Mouse (Mus musculus) stomach, embryonic 16.5 days (tissue): ENCODE data around the gene Dpep3. TPM values are rescaled to one million over a fixed set of nuclear protein-coding genes. Genes with fewer than 3 reads are reported as not detected.
"Not testable (repeated sequence)": the region's sequence is repeated elsewhere in the genome, so short reads cannot be mapped to it uniquely, and the experiment has no call there.

Source experiments
- ATAC-seq: fragments of 200-750 bp; cut with Nextera tagmentation; 2 replicates; pipeline ENCODE4 v1.8.0; 2017; ENCODE audit warnings: moderate number of reproducible peaks, moderate TSS enrichment; ENCODE audit not compliant: insufficient read depth, low FRiP score
- H3K27ac ChIP-seq: fragments of 300-500 bp; sonication (generic); 2 replicates; pipeline ENCODE4 v1.5.1; 2014; ENCODE audit warnings: low read length
- H3K27me3 ChIP-seq: fragments of 300-500 bp; sonication (generic); 2 replicates; pipeline ENCODE4 v1.6.1; 2014; ENCODE audit warnings: low read length, control low read depth, mixed read lengths; ENCODE audit not compliant: control insufficient read depth, insufficient read depth
- H3K36me3 ChIP-seq: fragments of 300-500 bp; sonication (generic); 2 replicates; pipeline ENCODE4 v1.6.1; 2014; ENCODE audit warnings: low read length; ENCODE audit not compliant: control insufficient read depth, insufficient read depth
- H3K4me1 ChIP-seq: fragments of 300-500 bp; sonication (generic); 2 replicates; pipeline ENCODE4 v1.6.1; 2014; ENCODE audit warnings: low read length, control low read depth, mixed read lengths; ENCODE audit not compliant: control insufficient read depth, insufficient read depth
- H3K4me2 ChIP-seq: fragments of 300-500 bp; sonication (generic); 2 replicates; pipeline ENCODE4 v1.6.1; 2014; ENCODE audit warnings: low read depth, low read length, mixed read lengths
- H3K4me3 ChIP-seq: fragments of 300-500 bp; sonication (generic); replicated peaks from 2 replicates; pipeline ENCODE4 v1.5.1; 2014; ENCODE audit warnings: mild to moderate bottlenecking, low read length
- H3K9ac ChIP-seq: fragments of 300-500 bp; sonication (generic); 2 replicates; pipeline ENCODE4 v1.6.1; 2014; ENCODE audit warnings: low read length
- H3K9me3 ChIP-seq: fragments of 300-500 bp; sonication (generic); replicated peaks from 2 replicates; pipeline ENCODE4 v1.6.1; 2016; ENCODE audit warnings: low read length, control low read depth; ENCODE audit not compliant: control insufficient read depth
- WGBS: fragments of 180-500 bp; shearing (Covaris S2); extraction: QIAGEN DNeasy Blood & Tissue Kit; methylation state at CpG from one replicate; pipeline ENCODE4 v1.1.7; 2014; 5-methylcytosine and 5-hydroxymethylcytosine counted together
- polyA plus RNA-seq: library from polyadenylated mRNA; unstranded; fragments of >200 nt; fragmentation: Nextera tagmentation; extraction: Ambion mirVana; gene quantifications from 2 replicates; pipeline ENCODE4 v1.2.1, GENCODE M21; 2015

Dpep3 gene
- polyA plus RNA-seq, result not detected in 2 replicates

DNA sequence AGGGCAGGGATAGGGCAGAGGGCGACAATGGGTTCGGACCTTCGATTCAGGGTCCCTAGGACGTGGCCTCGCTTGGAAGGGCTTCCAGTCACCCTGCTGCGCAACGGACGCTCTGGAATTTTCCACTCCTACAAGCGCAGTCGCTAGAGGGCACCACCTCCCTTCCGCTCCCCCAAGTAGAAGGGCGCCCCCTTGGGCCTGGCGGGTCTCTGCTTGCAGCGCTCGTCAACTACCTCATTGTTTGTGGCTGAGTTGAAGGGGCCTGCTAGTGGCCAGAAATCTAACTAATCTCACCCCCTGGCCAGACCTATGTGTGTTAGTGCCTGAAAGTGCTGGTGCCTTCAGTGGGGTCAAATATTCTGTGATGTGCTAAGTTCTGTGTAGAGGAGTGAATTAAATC is at the start of gene Dpep3:
Gene Dpep3 (minus strand): TSS at position 105 of the 400 bp plus-strand sequence.
- Histone ChIP-seq H3K4me1 (no peaks in the 10 kb centered on the region), H3K9ac (no peak within 1 kb of the TSS), H3K9me3 (no peaks in the 10 kb centered on the region), H3K4me3 (no peak within 1 kb of the TSS), H3K27ac (no peak within 1 kb of the TSS), H3K36me3 (no peaks in the 10 kb centered on the region), H3K4me2 (no peak within 1 kb of the TSS), H3K27me3 (no peaks in the 10 kb centered on the region)
- 88% methylated on average over 15 of the region's 15 CpGs for WGBS
- ATAC-seq, result no peak

DNA sequence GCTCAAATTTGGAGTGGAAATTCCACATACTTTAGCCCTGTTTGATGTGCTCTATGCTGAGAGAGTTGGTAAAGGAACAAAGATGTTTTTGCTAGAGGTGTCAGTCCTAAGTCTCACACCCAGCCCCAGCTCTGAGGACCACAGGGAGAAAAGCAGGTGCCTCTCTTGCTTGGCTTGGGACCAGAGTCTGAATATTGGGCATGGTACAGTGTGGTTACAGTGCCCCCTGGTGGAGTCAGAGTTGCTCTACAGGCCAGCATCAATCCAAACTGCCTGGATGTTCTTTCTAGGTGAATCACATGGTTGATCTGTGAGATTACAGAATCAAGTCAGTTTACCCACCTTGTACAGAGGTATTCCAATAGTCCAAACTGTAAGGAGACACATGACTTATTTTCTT is 43.3 kb upstream of the Dpep3 start:
- H3K9ac ChIP-seq, result no peak overlapping the region
- no peak overlapping the region for H3K27ac ChIP-seq
- no peaks in the 10 kb centered on the region for H3K27me3 ChIP-seq
- H3K4me2 ChIP-seq, result no peak overlapping the region
- H3K36me3 ChIP-seq, result 0 out of 2 replicates have a peak, but pooled peaks cover 3% of the 10 kb centered on the region
- H3K4me3 ChIP-seq, result no peak overlapping the region
- no peaks in the 10 kb centered on the region for H3K4me1 ChIP-seq
- H3K9me3 ChIP-seq, result no peaks in the 10 kb centered on the region
- ATAC-seq, result peak; percentile 29; the same call in 1 of the 2 replicates

DNA sequence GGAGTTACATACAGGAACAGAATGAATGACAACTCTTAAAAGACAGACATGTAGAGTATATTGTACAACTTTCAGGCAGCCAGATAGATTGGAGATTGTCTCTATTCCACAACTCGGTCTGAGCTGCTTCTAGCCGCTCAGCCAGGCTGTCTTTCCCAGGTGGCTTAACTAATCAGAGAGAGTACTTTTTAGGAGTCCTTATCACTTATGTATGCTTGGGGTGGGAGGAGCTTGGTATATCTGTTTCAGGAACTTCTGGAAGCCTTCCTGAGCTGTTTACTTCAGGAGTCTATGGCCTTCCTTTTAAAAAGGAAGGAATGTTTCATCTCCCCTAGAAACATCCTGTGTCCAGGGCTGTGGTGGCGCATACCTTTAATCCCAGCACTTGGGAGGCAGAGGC is 38.8 kb upstream of the Dpep3 start:
- H3K4me2 ChIP-seq, result no peak overlapping the region
- H3K9ac ChIP-seq, result no peak overlapping the region
- H3K9me3 ChIP-seq, result no peaks in the 10 kb centered on the region
- no peak for ATAC-seq
- 80% methylated on average over 3 of the region's 3 CpGs for WGBS
- H3K27me3 ChIP-seq, result no peaks in the 10 kb centered on the region
- no peaks in the 10 kb centered on the region for H3K36me3 ChIP-seq
- no peaks in the 10 kb centered on the region for H3K4me1 ChIP-seq
- H3K4me3 ChIP-seq, result no peak overlapping the region
- no peak overlapping the region for H3K27ac ChIP-seq

DNA sequence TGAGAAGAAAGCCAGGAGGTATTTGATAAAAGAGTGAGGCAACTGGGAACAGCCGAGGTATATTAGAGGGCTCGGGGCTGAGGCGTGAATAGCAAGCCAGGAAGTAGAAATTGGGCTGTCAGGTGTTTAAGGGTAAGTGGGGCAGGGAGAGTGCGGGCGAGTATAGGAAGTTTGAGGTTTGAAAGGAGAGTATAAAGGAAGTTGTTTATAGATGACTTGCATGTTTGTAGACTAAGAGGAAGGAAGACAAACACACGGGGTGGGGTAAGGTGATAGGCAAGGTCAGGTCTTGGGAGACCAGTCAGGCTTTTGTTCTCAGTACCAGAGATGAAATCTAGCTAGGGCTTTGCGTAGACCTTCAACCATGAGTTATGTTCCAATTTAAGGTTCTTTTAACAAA is 37.9 kb upstream of the Dpep3 start:
- H3K4me3 ChIP-seq, result no peak overlapping the region
- no peak overlapping the region for H3K27ac ChIP-seq
- H3K9me3 ChIP-seq, result no peaks in the 10 kb centered on the region
- no peak for ATAC-seq
- 87% methylated on average over 7 of the region's 7 CpGs for WGBS
- no peaks in the 10 kb centered on the region for H3K27me3 ChIP-seq
- H3K4me2 ChIP-seq, result no peak overlapping the region
- H3K9ac ChIP-seq, result no peak overlapping the region
- H3K36me3 ChIP-seq, result no peaks in the 10 kb centered on the region
- no peaks in the 10 kb centered on the region for H3K4me1 ChIP-seq

DNA sequence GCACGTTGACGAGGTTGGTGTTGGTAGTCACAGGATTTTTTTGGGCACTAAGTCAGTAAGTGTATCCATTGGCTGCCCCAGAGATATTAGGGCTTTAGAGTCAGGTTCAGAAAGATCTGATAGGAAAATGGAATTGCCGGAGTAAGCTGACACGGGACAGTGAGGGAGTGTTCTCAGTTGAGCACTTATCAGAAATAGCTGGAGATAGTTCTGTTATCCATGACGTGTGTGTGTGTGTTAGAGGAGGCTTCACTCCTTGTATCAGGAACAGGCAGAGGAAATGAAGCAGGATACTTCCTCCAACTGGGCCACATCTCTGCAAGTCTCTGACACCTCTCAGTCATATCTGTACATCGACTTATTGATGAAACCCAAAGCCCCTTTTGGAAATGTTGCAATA is 37.1 kb upstream of the Dpep3 start:
- ATAC-seq, result no peak
- no peaks in the 10 kb centered on the region for H3K27me3 ChIP-seq
- H3K9me3 ChIP-seq, result no peaks in the 10 kb centered on the region
- H3K27ac ChIP-seq, result no peak overlapping the region
- H3K4me2 ChIP-seq, result no peak overlapping the region
- H3K4me1 ChIP-seq, result no peaks in the 10 kb centered on the region
- H3K4me3 ChIP-seq, result no peak overlapping the region
- H3K36me3 ChIP-seq, result no peaks in the 10 kb centered on the region
- WGBS, result 86% methylated on average over 6 of the region's 6 CpGs
- no peak overlapping the region for H3K9ac ChIP-seq

DNA sequence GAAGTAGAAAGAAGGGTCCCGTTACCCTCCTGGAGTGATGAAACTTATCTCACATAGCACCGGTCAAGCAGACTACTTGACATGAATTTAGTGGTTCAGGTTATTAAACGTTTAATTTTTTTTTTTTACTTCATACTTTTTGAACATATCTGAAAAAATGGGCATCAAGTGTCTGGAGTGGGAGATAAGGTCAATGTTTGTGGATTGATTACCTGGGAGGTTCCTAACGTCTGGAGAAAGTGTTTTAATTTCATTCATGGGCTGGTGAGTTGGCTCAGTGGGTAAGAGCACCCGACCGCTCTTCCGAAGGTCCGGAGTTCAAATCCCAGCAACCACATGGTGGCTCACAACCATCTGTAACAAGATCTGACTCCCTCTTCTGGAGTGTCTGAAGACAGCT is 33.0 kb upstream of the Dpep3 start:
- Histone ChIP-seq H3K9ac (peak overlapping the region; percentile 86), H3K4me3 (peak overlapping the region; percentile 92; the same call in 1 of the 2 replicates), H3K4me1 (peaks cover 12% of the 10 kb centered on the region), H3K4me2 (peak overlapping the region; percentile 87)
- not testable (repeated sequence) for H3K27me3 ChIP-seq, H3K9me3 ChIP-seq, H3K27ac ChIP-seq, ATAC-seq, H3K36me3 ChIP-seq
- 73% methylated on average over 8 of the region's 8 CpGs for WGBS

DNA sequence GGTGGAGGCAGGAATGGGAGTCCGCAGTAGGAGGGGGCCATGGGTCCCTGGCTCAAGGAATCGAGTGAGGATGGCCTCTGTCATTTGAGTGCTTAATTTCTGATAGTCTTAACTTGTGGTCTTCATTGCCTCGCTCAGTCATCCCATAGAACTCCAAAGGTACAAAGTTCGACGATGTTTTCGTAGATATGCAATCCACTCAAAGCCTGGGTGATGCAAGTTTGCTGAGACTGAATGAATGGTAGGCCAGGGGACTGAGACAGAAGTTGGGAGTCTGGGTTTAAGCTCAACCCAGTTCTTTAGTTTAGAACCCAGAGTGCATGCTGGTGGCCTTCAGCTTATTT is 32.4 kb upstream of the Dpep3 start, which contains the start of gene Ddx28:
Gene Ddx28 (minus strand): TSS at position 240 of the 344 bp plus-strand sequence.
- no peaks in the 10 kb centered on the region for H3K36me3 ChIP-seq
- ATAC-seq, result no peak
- no peaks in the 10 kb centered on the region for H3K27me3 ChIP-seq
- peak within 1 kb of the TSS; percentile 86 for H3K9ac ChIP-seq
- WGBS, result 4% methylated on average over 6 of the region's 6 CpGs
- H3K4me3 ChIP-seq, result peak within 1 kb of the TSS; percentile 92
- no peaks in the 10 kb centered on the region for H3K9me3 ChIP-seq
- peak within 1 kb of the TSS; percentile 53 for H3K27ac ChIP-seq
- peak within 1 kb of the TSS; percentile 87 for H3K4me2 ChIP-seq
- peaks cover 12% of the 10 kb centered on the region for H3K4me1 ChIP-seq

DNA sequence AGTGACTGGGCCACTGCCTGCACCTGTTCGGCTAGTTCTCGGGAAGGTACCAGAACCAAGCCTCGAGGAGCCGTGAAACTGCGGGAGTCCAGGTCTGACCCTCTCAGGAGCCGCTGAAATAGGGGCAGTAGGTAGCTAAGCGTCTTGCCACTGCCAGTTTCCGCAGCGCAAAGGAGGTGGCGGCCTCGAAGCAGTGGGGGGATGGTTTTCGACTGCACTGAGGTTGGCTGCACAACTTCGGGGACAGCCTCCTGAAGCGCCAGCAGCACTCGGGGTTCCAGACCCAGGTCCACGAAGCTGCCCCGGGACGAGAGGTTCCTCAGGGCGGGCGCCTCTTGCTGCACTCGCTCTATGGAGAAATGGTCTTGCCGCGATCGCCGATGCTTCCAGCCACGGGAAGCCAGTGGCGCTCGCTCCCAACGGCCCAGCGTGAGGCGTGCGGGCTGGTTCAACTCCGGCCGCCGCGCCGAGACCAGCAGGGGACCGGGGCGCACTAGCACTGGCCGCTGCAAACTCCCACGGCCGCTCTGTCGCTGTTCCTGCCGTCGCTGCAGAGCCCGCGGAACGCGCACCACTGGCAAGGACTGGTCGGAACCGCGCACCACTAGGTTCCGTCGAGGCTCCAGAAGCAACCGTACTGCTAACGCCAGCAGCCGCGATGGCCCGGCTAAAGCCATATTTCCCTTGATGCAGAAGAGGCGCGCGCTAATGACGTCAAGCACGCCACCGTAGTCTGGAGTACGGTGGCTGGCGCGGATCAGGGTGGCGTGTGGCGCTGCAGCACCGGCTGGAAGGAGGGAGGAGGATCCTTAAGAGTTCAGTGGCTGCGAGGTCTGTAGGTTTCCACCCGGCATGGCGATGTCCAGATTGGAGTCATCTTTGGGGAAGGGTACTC is 31.8 kb upstream of the Dpep3 start:
- Histone ChIP-seq H3K4me2 (peak overlapping the region; percentile 87), H3K36me3 (no peaks in the 10 kb centered on the region), H3K4me3 (peak overlapping the region; percentile 92), H3K9ac (peak overlapping the region; percentile 86), H3K27ac (peak overlapping the region; percentile 53), H3K9me3 (no peaks in the 10 kb centered on the region), H3K4me1 (peaks cover 12% of the 10 kb centered on the region), H3K27me3 (no peaks in the 10 kb centered on the region)
- peak; percentile 96 for ATAC-seq
- 1% methylated on average over 74 of the region's 74 CpGs for WGBS

DNA sequence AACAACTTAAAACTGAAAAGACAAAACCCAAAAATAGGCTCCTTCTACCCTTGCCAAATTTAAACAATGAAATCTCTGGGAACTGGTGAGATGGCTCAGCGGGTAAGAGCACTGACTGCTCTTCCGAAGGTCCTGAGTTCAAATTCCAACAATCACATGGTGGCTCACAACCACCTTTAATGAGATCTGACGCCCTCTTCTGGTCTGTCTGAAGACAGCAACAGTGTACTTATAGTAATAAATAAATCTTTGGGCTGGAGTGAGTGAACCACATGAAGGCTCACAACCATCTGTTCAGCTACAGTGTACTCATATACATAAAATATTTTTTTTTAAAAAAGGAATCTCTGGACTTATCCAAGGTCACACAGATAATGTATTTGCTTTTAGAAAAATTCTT is 28.7 kb upstream of the Dpep3 start:
- ATAC-seq, result not testable (repeated sequence)

More for the DNA sequence above, 28.7 kb upstream of the Dpep3 start:
- WGBS, result 63% methylated on average over 3 of the region's 3 CpGs
- H3K4me2 ChIP-seq, H3K36me3 ChIP-seq, H3K27me3 ChIP-seq, H3K9ac ChIP-seq, H3K4me3 ChIP-seq, H3K9me3 ChIP-seq, H3K27ac ChIP-seq: not testable (repeated sequence)
- H3K4me1 ChIP-seq, result peaks cover 12% of the 10 kb centered on the region
